Mouse (Mus musculus) midbrain, embryonic 11.5 days (tissue): ENCODE results near the gene Atxn1. TPM values are rescaled to one million over a fixed set of nuclear protein-coding genes. Genes with fewer than 3 reads are reported as not detected.

Experiments
- ATAC-seq: fragments of 200-750 bp; cut with Nextera tagmentation; 2 replicates; pipeline ENCODE4 v1.8.0; 2017; ENCODE audit warnings: moderate TSS enrichment, moderate library complexity; ENCODE audit not compliant: low FRiP score
- DNase-seq: peaks from one replicate; pipeline ENCODE4 v3.0.0; 2015; ENCODE audit warnings: low spot score; ENCODE audit errors: missing footprints
- H3K27ac ChIP-seq: fragments of 300-500 bp; sonication (generic); 2 replicates; pipeline ENCODE4 v1.5.1; 2014; ENCODE audit warnings: low read depth, low read length
- H3K27me3 ChIP-seq: fragments of 300-500 bp; sonication (generic); 2 replicates; pipeline ENCODE4 v1.6.1; 2014; ENCODE audit warnings: mild to moderate bottlenecking, low read length, moderate library complexity, mixed read lengths; ENCODE audit not compliant: control insufficient read depth, insufficient read depth
- H3K36me3 ChIP-seq: fragments of 300-500 bp; sonication (generic); 2 replicates; pipeline ENCODE4 v1.6.1; 2014; ENCODE audit warnings: mild to moderate bottlenecking, low read length, moderate library complexity, mixed read lengths; ENCODE audit not compliant: control insufficient read depth, insufficient read depth
- H3K4me1 ChIP-seq: fragments of 300-500 bp; sonication (generic); 2 replicates; pipeline ENCODE4 v1.6.1; 2014; ENCODE audit warnings: low read length; ENCODE audit not compliant: control insufficient read depth, insufficient read depth
- H3K4me2 ChIP-seq: fragments of 300-500 bp; sonication (generic); 2 replicates; pipeline ENCODE4 v1.6.1; 2014; ENCODE audit warnings: mild to moderate bottlenecking, moderate library complexity
- H3K4me3 ChIP-seq: fragments of 300-500 bp; sonication (generic); 2 replicates; pipeline ENCODE4 v1.5.1; 2014; ENCODE audit warnings: low read depth, low read length
- H3K9ac ChIP-seq: fragments of 300-500 bp; sonication (generic); 2 replicates; pipeline ENCODE4 v1.6.1; 2014; ENCODE audit warnings: low read length
- H3K9me3 ChIP-seq: fragments of 300-500 bp; sonication (generic); 2 replicates; pipeline ENCODE4 v1.6.1; 2016; ENCODE audit warnings: low read length; ENCODE audit not compliant: control insufficient read depth
- whole genome bisulfite sequencing: fragments of 180-500 bp; shearing (Covaris S2); extraction: QIAGEN DNeasy Blood & Tissue Kit; methylation state at CpG from one replicate; pipeline ENCODE4 v1.1.7; 2014; 5-methylcytosine and 5-hydroxymethylcytosine counted together
- polyA plus RNA-seq: library from polyadenylated mRNA; unstranded; fragments of >200 nt; fragmentation: Nextera tagmentation; extraction: Ambion mirVana; gene quantifications from 2 replicates; pipeline ENCODE4 v1.2.1, GENCODE M21; 2014

Atxn1 gene
- polyA plus RNA-seq, 1 experiment from 2014 or later, result 1.7 TPM

GRCm38 (mm10) chr13:45880543-45880845 lies 84.3 kb downstream of the Atxn1 start:
- 61% methylated on average over 5 of the region's 5 CpGs for WGBS
- Histone ChIP-seq H3K4me3 (no peak overlapping the region), H3K27me3 (peaks cover 2% of the 10 kb centered on the region; the same call in 1 of the 2 replicates), H3K4me2 (no peak overlapping the region), H3K4me1 (peaks cover 15% of the 10 kb centered on the region), H3K9me3 (no peaks in the 10 kb centered on the region), H3K9ac (no peak overlapping the region), H3K27ac (no peak overlapping the region), H3K36me3 (no peaks in the 10 kb centered on the region)
- no peak for ATAC-seq
- no peak for DNase-seq

GRCm38 (mm10) chr13:45879746-45880542 lies 84.9 kb downstream of the Atxn1 start:
- Histone ChIP-seq H3K4me1 (peaks cover 15% of the 10 kb centered on the region), H3K36me3 (no peaks in the 10 kb centered on the region), H3K4me2 (no peak overlapping the region), H3K4me3 (no peak overlapping the region), H3K27ac (no peak overlapping the region), H3K27me3 (peaks cover 2% of the 10 kb centered on the region; the same call in 1 of the 2 replicates), H3K9me3 (no peaks in the 10 kb centered on the region), H3K9ac (no peak overlapping the region)
- ATAC-seq (0 out of 2 replicates have a peak, but pooled peaks have one; percentile 22), DNase-seq (no peak)
- 44% methylated on average over 14 of the region's 14 CpGs for WGBS

- no peak overlapping the region for H3K9ac ChIP-seq
- no peaks in the 10 kb centered on the region; the same call in 1 of the 2 replicates for H3K27me3 ChIP-seq
- ATAC-seq (no peak), DNase-seq (no peak)
- no peak overlapping the region for H3K4me2 ChIP-seq
- H3K4me3 ChIP-seq, result no peak overlapping the region
- peaks cover 11% of the 10 kb centered on the region for H3K4me1 ChIP-seq
- H3K27ac ChIP-seq, result no peak overlapping the region
- no peaks in the 10 kb centered on the region for H3K36me3 ChIP-seq
- WGBS, result 84% methylated on average over 5 of the region's 5 CpGs
- H3K9me3 ChIP-seq, result no peaks in the 10 kb centered on the region
Measured at GRCm38 (mm10) chr13:45876939-45877338, 87.9 kb downstream of the Atxn1 start.

GRCm38 (mm10) chr13:45876368-45876760 lies 88.4 kb downstream of the Atxn1 start:
- no peaks in the 10 kb centered on the region for H3K36me3 ChIP-seq
- no peaks in the 10 kb centered on the region; the same call in 1 of the 2 replicates for H3K27me3 ChIP-seq
- DNase-seq (no peak), ATAC-seq (no peak)
- no peak overlapping the region for H3K9ac ChIP-seq
- H3K4me2 ChIP-seq, result no peak overlapping the region
- no peaks in the 10 kb centered on the region for H3K9me3 ChIP-seq
- no peak overlapping the region for H3K27ac ChIP-seq
- H3K4me3 ChIP-seq, result no peak overlapping the region
- 96% methylated on average over 2 of the region's 2 CpGs for WGBS
- H3K4me1 ChIP-seq, result peaks cover 11% of the 10 kb centered on the region

- H3K4me3 ChIP-seq, result no peak overlapping the region
- H3K9me3 ChIP-seq, result no peaks in the 10 kb centered on the region
- no peak for ATAC-seq
- H3K4me1 ChIP-seq, result peaks cover 9% of the 10 kb centered on the region
- H3K4me2 ChIP-seq, result no peak overlapping the region
- DNase-seq, result no peak
- no peak overlapping the region for H3K27ac ChIP-seq
- no peaks in the 10 kb centered on the region for H3K36me3 ChIP-seq
- no peak overlapping the region for H3K9ac ChIP-seq
- no peaks in the 10 kb centered on the region; the same call in 1 of the 2 replicates for H3K27me3 ChIP-seq
- 78% methylated on average over 6 of the region's 6 CpGs for WGBS
Measured at GRCm38 (mm10) chr13:45875686-45876367, 89.0 kb downstream of the Atxn1 start.

- Histone ChIP-seq H3K4me2 (no peak overlapping the region), H3K27me3 (no peaks in the 10 kb centered on the region; the same call in 1 of the 2 replicates), H3K4me3 (no peak overlapping the region), H3K9ac (no peak overlapping the region), H3K9me3 (no peaks in the 10 kb centered on the region), H3K36me3 (no peaks in the 10 kb centered on the region), H3K4me1 (no peaks in the 10 kb centered on the region), H3K27ac (no peak overlapping the region)
- ATAC-seq, result no peak
- 93% methylated on average over 4 of the region's 4 CpGs for WGBS
- no peak for DNase-seq
Measured at GRCm38 (mm10) chr13:45874196-45874595, 90.6 kb downstream of the Atxn1 start.

- H3K4me2 ChIP-seq, result no peak overlapping the region
- no peaks in the 10 kb centered on the region for H3K36me3 ChIP-seq
- no peak overlapping the region for H3K9ac ChIP-seq
- no peaks in the 10 kb centered on the region; the same call in 1 of the 2 replicates for H3K27me3 ChIP-seq
- ATAC-seq (no peak), DNase-seq (no peak)
- H3K4me1 ChIP-seq, result no peaks in the 10 kb centered on the region
- no peak overlapping the region for H3K4me3 ChIP-seq
- WGBS, result 87% methylated on average over 7 of the region's 7 CpGs
- H3K27ac ChIP-seq, result no peak overlapping the region
- no peaks in the 10 kb centered on the region for H3K9me3 ChIP-seq
Measured at GRCm38 (mm10) chr13:45872966-45873365, 91.8 kb downstream of the Atxn1 start.

- no peak overlapping the region for H3K9ac ChIP-seq
- no peak for ATAC-seq
- H3K4me1 ChIP-seq, result no peaks in the 10 kb centered on the region
- H3K4me3 ChIP-seq, result no peak overlapping the region
- no peak overlapping the region for H3K4me2 ChIP-seq
- DNase-seq, result no peak
- WGBS, result 91% methylated on average over 14 of the region's 14 CpGs
- H3K27me3 ChIP-seq, result no peaks in the 10 kb centered on the region
- no peak overlapping the region for H3K27ac ChIP-seq
- no peaks in the 10 kb centered on the region for H3K9me3 ChIP-seq
- no peaks in the 10 kb centered on the region for H3K36me3 ChIP-seq
Measured at GRCm38 (mm10) chr13:45872041-45872746, 92.6 kb downstream of the Atxn1 start.

- DNase-seq (no peak), ATAC-seq (no peak)
- Histone ChIP-seq H3K4me3 (no peak overlapping the region), H3K27ac (no peak overlapping the region), H3K4me1 (no peaks in the 10 kb centered on the region), H3K9me3 (no peaks in the 10 kb centered on the region), H3K27me3 (no peaks in the 10 kb centered on the region), H3K4me2 (no peak overlapping the region), H3K9ac (no peak overlapping the region), H3K36me3 (no peaks in the 10 kb centered on the region)
- 87% methylated on average over 7 of the region's 7 CpGs for WGBS
Measured at GRCm38 (mm10) chr13:45871554-45871953, 93.3 kb downstream of the Atxn1 start.
